ENCODE assay signal across 26 mouse cellular contexts in the genomic region with DNA sequence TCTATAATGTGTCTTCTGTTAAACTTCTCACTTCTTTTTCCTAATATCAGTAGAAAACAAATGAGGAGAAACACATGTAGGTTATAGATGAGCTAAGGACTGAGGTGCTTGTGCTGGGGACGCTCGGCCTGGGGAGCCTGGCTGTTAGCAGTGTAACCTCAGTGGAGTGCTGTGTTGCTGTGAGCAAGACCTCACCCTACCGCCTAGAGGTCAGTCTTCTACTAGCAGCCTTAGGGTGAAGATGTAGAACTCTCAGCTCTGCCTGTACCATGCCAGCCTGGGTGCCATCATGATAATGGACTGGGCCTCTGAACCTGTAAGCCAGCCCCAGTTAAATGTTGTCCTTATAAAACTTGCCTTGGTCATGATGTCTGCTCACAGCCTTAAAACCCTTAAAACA. TPM values are rescaled to one million over a fixed set of nuclear protein-coding genes. Genes with fewer than 3 reads are reported as not detected.
A peak's percentile ranks its signal among the peaks of the same experiment; 100 is the strongest.
DNase-seq lines count a peak whose midpoint lies in the region; ATAC-seq lines count a peak whose summit lies in the region.
"Had no signal": no experiment of that assay in that cellular context is flagged by ENCODE, and none has a peak within 500 bp of the region (broad histone marks: within the 10 kb centered on the region; RNA-seq: fewer than 3 reads in every experiment).

No protein-coding gene starts in this region.

- DNase-seq in neural tube, embryonic 10.5 days (ENCODE audit: extremely low spot score, low spot score): no peak
- peak; percentile 36 for DNase-seq in ZHBTc4 (ENCODE audit: low read depth, low spot score)
- DNase-seq in heart, postnatal 10 days: no peak
- no peak for DNase-seq in layer of hippocampus, adult 11-12 months (ENCODE audit: low spot score)
- DNase-seq: adrenal gland, adult 2 months; adrenal gland, postnatal 10 days; adrenal gland, postnatal 25 days; cerebellum, adult 11 months; cerebellum, adult 18-20 months; cerebellum, adult 8-10 months; cerebellum, adult 9-11 months; cerebellum, postnatal 14 days; cerebellum, postnatal 36 days; embryo, embryonic 11 days had no signal

- H3K9me3 ChIP-seq in neural tube, embryonic 13.5 days: no peaks in the 10 kb centered on the region
- no peaks in the 10 kb centered on the region for H3K9me3 ChIP-seq in intestine, embryonic 15.5 days
- H3K9me3 ChIP-seq: embryonic facial prominence, embryonic 13.5 days; embryonic facial prominence, embryonic 15.5 days; forebrain, embryonic 10.5 days; forebrain, embryonic 12.5 days; G1E had no signal

- peaks cover 81% of the 10 kb centered on the region for H3K36me3 ChIP-seq in neural tube, embryonic 13.5 days
- H3K36me3 ChIP-seq in intestine, embryonic 15.5 days: peaks cover 22% of the 10 kb centered on the region

- H3K4me2 ChIP-seq in neural tube, embryonic 13.5 days: no peak overlapping the region
- no peak overlapping the region for H3K4me2 ChIP-seq in intestine, embryonic 15.5 days (replicated peaks)
- H3K4me2 ChIP-seq: embryonic facial prominence, embryonic 13.5 days; embryonic facial prominence, embryonic 15.5 days; forebrain, embryonic 12.5 days had no signal

- no peaks in the 10 kb centered on the region for H3K27me3 ChIP-seq in neural tube, embryonic 13.5 days
- H3K27me3 ChIP-seq in intestine, embryonic 15.5 days (replicated peaks): no peaks in the 10 kb centered on the region
- H3K27me3 ChIP-seq: embryonic facial prominence, embryonic 13.5 days; embryonic facial prominence, embryonic 15.5 days; forebrain, embryonic 12.5 days; Patski had no signal

- no peaks in the 10 kb centered on the region for H3K4me1 ChIP-seq in neural tube, embryonic 13.5 days (replicated peaks)
- H3K4me1 ChIP-seq in intestine, embryonic 15.5 days (replicated peaks): no peaks in the 10 kb centered on the region
- H3K4me1 ChIP-seq: embryonic facial prominence, embryonic 13.5 days; embryonic facial prominence, embryonic 15.5 days; forebrain, embryonic 10.5 days; forebrain, embryonic 12.5 days had no signal

- 74% methylated on average over 3 of the region's 3 CpGs for whole genome bisulfite sequencing in neural tube, embryonic 13.5 days
- WGBS in intestine, embryonic 15.5 days: 74% methylated on average over 3 of the region's 3 CpGs

- peak; percentile 36; the same call in 1 of the 2 replicates for ATAC-seq in neural tube, embryonic 13.5 days (ENCODE audit: low read depth)
- ATAC-seq in megakaryocyte-erythroid progenitor cell, adult 5-6 weeks (replicated peaks; ENCODE audit: low FRiP score, low TSS enrichment, poor library complexity, severe bottlenecking): peak; percentile 63
- no peak for ATAC-seq in intestine, embryonic 15.5 days
- ATAC-seq: forebrain, embryonic 14.5 days; forebrain, embryonic 16.5 days; Patski had no signal

- intact Hi-C loops in heart, postnatal 10 days (cut with DNase I): no loop called here

- no peak overlapping the region for H3K9ac ChIP-seq in neural tube, embryonic 13.5 days
- no peak overlapping the region for H3K9ac ChIP-seq in intestine, embryonic 15.5 days
- H3K9ac ChIP-seq: embryonic facial prominence, embryonic 13.5 days; embryonic facial prominence, embryonic 15.5 days; forebrain, embryonic 12.5 days had no signal

- no peak overlapping the region for H3K4me3 ChIP-seq in neural tube, embryonic 13.5 days
- no peak overlapping the region for H3K4me3 ChIP-seq in intestine, embryonic 15.5 days (replicated peaks)
- H3K4me3 ChIP-seq: embryonic facial prominence, embryonic 13.5 days; embryonic facial prominence, embryonic 15.5 days; erythroblast, embryonic 14.5 days; forebrain, embryonic 10.5 days; forebrain, embryonic 12.5 days had no signal

- no peak overlapping the region for H3K27ac ChIP-seq in neural tube, embryonic 13.5 days (replicated peaks)
- H3K27ac ChIP-seq in intestine, embryonic 15.5 days: no peak overlapping the region
- H3K27ac ChIP-seq: embryonic facial prominence, embryonic 13.5 days; embryonic facial prominence, embryonic 15.5 days; forebrain, embryonic 10.5 days; forebrain, embryonic 12.5 days had no signal

RNA-seq across cellular contexts. Expression of a gene that starts 9.9 kb away (rescaled TPM):
- polyA plus RNA-seq in neural tube, embryonic 13.5 days (2015; fragmentation: Nextera tagmentation; extraction: Ambion mirVana): 245 and 256 TPM in 2 replicates
- 172 and 266 TPM in 2 replicates for total RNA-seq in megakaryocyte-erythroid progenitor cell, adult 5-6 weeks (2014; fragmentation: Nextera tagmentation)
- total RNA-seq in megakaryocyte-erythroid progenitor cell, adult 5-6 weeks (2017): 189 and 198 TPM in 2 replicates
- total RNA-seq in heart, postnatal 10 days (2021): 10 to 100 TPM; 59.5 to 62.1 TPM
- 203 and 231 TPM in 2 replicates for polyA plus RNA-seq in intestine, embryonic 15.5 days (2015; fragmentation: Nextera tagmentation; extraction: Ambion mirVana)

RNA-seq across cellular contexts. Expression of a gene that starts 14.1 kb away (rescaled TPM):
- 101 and 130 TPM in 2 replicates for polyA plus RNA-seq in neural tube, embryonic 13.5 days (2015; fragmentation: Nextera tagmentation; extraction: Ambion mirVana)
- total RNA-seq in megakaryocyte-erythroid progenitor cell, adult 5-6 weeks (2014; fragmentation: Nextera tagmentation): not detected in 2 replicates
- total RNA-seq in megakaryocyte-erythroid progenitor cell, adult 5-6 weeks (2017): 1.6 and 12.2 TPM in 2 replicates
- 1 to 10 TPM; 3.6 to 4.0 TPM for total RNA-seq in heart, postnatal 10 days (2021)
- polyA plus RNA-seq in intestine, embryonic 15.5 days (2015; fragmentation: Nextera tagmentation; extraction: Ambion mirVana): 8.7 and 9.7 TPM in 2 replicates

RNA-seq across cellular contexts. Expression of a gene that starts 15.8 kb away (rescaled TPM):
- 17.1 and 17.9 TPM in 2 replicates for polyA plus RNA-seq in neural tube, embryonic 13.5 days (2015; fragmentation: Nextera tagmentation; extraction: Ambion mirVana)
- 20.3 and 27.5 TPM in 2 replicates for total RNA-seq in megakaryocyte-erythroid progenitor cell, adult 5-6 weeks (2014; fragmentation: Nextera tagmentation)
- 5.0 and 9.5 TPM in 2 replicates for total RNA-seq in megakaryocyte-erythroid progenitor cell, adult 5-6 weeks (2017)
- total RNA-seq in heart, postnatal 10 days (2021): 1 to 10 TPM; 8.7 to 9.1 TPM
- 15.3 and 15.7 TPM in 2 replicates for polyA plus RNA-seq in intestine, embryonic 15.5 days (2015; fragmentation: Nextera tagmentation; extraction: Ambion mirVana)

RNA-seq across cellular contexts. Expression of a gene that starts 46.9 kb away (rescaled TPM):
- 2.8 and 3.2 TPM in 2 replicates for polyA plus RNA-seq in neural tube, embryonic 13.5 days (2015; fragmentation: Nextera tagmentation; extraction: Ambion mirVana)
- 225 and 274 TPM in 2 replicates for total RNA-seq in megakaryocyte-erythroid progenitor cell, adult 5-6 weeks (2014; fragmentation: Nextera tagmentation)
- total RNA-seq in megakaryocyte-erythroid progenitor cell, adult 5-6 weeks (2017): 116 and 136 TPM in 2 replicates
- 1 to 10 TPM in 1 of 2 experiments, under 1 TPM in 1; 0.64 to 2.0 TPM for total RNA-seq in heart, postnatal 10 days (2021)
- polyA plus RNA-seq in intestine, embryonic 15.5 days (2015; fragmentation: Nextera tagmentation; extraction: Ambion mirVana): 1.1 and 1.4 TPM in 2 replicates

RNA-seq across cellular contexts. Expression of a gene that starts 58.2 kb away (rescaled TPM):
- polyA plus RNA-seq in neural tube, embryonic 13.5 days (2015; fragmentation: Nextera tagmentation; extraction: Ambion mirVana): 3.5 and 4.8 TPM in 2 replicates
- total RNA-seq in megakaryocyte-erythroid progenitor cell, adult 5-6 weeks (2014; fragmentation: Nextera tagmentation): 6.0 and 15.0 TPM in 2 replicates
- 9.9 and 32.2 TPM in 2 replicates for total RNA-seq in megakaryocyte-erythroid progenitor cell, adult 5-6 weeks (2017)
- total RNA-seq in heart, postnatal 10 days (2021): 1 to 10 TPM; 3.3 to 3.4 TPM
- 1.2 and 1.8 TPM in 2 replicates for polyA plus RNA-seq in intestine, embryonic 15.5 days (2015; fragmentation: Nextera tagmentation; extraction: Ambion mirVana)
- polyA plus RNA-seq: G1E had no signal
